Mouse (Mus musculus) liver, postnatal 0 days (tissue): Measurements from ENCODE around the gene Hspb9. TPM values are rescaled to one million over a fixed set of nuclear protein-coding genes. Genes with fewer than 3 reads are reported as not detected.

Experiments used
- ATAC-seq: fragments of 200-750 bp; cut with Nextera tagmentation; 2 replicates; pipeline ENCODE4 v1.8.0; 2017; ENCODE audit warnings: mild to moderate bottlenecking, moderate library complexity
- DNase-seq: peaks from one replicate; pipeline ENCODE4 v3.0.0-alpha.2; 2016
- H3K27ac ChIP-seq: fragments of 300-500 bp; sonication (generic); 2 replicates; pipeline ENCODE4 v1.5.1; 2014; ENCODE audit warnings: antibody characterized with exemption, moderate library complexity, mild to moderate bottlenecking, low read depth
- H3K27me3 ChIP-seq: fragments of 300-500 bp; sonication (generic); 2 replicates; pipeline ENCODE4 v1.6.1; 2014; ENCODE audit warnings: low read length, control low read depth, mixed read lengths; ENCODE audit not compliant: insufficient read depth
- H3K36me3 ChIP-seq: fragments of 300-500 bp; sonication (generic); replicated peaks from 2 replicates; pipeline ENCODE4 v1.6.1; 2014; ENCODE audit warnings: mild to moderate bottlenecking, control low read depth, low read length, moderate library complexity, mixed read lengths; ENCODE audit not compliant: insufficient read depth
- H3K4me1 ChIP-seq: fragments of 300-500 bp; sonication (generic); 2 replicates; pipeline ENCODE4 v1.6.1; 2014; ENCODE audit warnings: antibody characterized with exemption, mild to moderate bottlenecking, control low read depth; ENCODE audit not compliant: insufficient read depth
- H3K4me2 ChIP-seq: fragments of 300-500 bp; sonication (generic); 2 replicates; pipeline ENCODE4 v1.6.1; 2014; ENCODE audit warnings: low read depth, mild to moderate bottlenecking, low read length, moderate library complexity, mixed read lengths
- H3K4me3 ChIP-seq: fragments of 300-500 bp; sonication (generic); 2 replicates; pipeline ENCODE4 v1.5.1; 2014; ENCODE audit warnings: low read depth, low read length
- H3K9ac ChIP-seq: fragments of 300-500 bp; sonication (generic); replicated peaks from 2 replicates; pipeline ENCODE4 v1.6.1; 2014; ENCODE audit warnings: mild to moderate bottlenecking, moderate library complexity
- H3K9me3 ChIP-seq: fragments of 300-500 bp; sonication (generic); 2 replicates; pipeline ENCODE4 v1.6.1; 2016; ENCODE audit warnings: mild to moderate bottlenecking, control low read depth, low read length, mixed read lengths
- CTCF ChIP-seq: sonication (generic); IDR thresholded peaks from 2 replicates; pipeline ENCODE4 v1.5.1; 2016; ENCODE audit warnings: antibody characterized with exemption, low read depth
- EP300 ChIP-seq: IDR thresholded peaks from 2 replicates; pipeline ENCODE4 v1.6.1; 2016; ENCODE audit warnings: antibody characterized with exemption, low read depth, mild to moderate bottlenecking
- WGBS: fragments of 180-500 bp; shearing (Covaris S2); extraction: QIAGEN DNeasy Blood & Tissue Kit; methylation state at CpG from one replicate; pipeline ENCODE4 v1.1.7; 2014; ENCODE audit not compliant: insufficient replicate concordance; 5-methylcytosine and 5-hydroxymethylcytosine counted together
- polyA plus RNA-seq: library from polyadenylated mRNA; unstranded; fragments of >200 nt; fragmentation: Nextera tagmentation; extraction: Ambion mirVana; gene quantifications from 2 replicates; pipeline ENCODE4 v1.2.1, GENCODE M21; 2015

The Hspb9 gene
- polyA plus RNA-seq, 1 experiment from 2014 or later: 0.35 TPM

- no peaks in the 10 kb centered on the region for H3K36me3 ChIP-seq
- peaks cover 12% of the 10 kb centered on the region for H3K4me1 ChIP-seq
- H3K9me3 ChIP-seq: no peaks in the 10 kb centered on the region
- no peak overlapping the region for H3K4me2 ChIP-seq
- WGBS: 52% methylated on average over 4 of the region's 4 CpGs
- peaks cover 10% of the 10 kb centered on the region; the same call in 1 of the 2 replicates for H3K27me3 ChIP-seq
- ATAC-seq (no peak), DNase-seq (no peak)
- H3K4me3 ChIP-seq: no peak overlapping the region
- H3K9ac ChIP-seq: no peak overlapping the region
- H3K27ac ChIP-seq: no peak overlapping the region
- TF ChIP-seq EP300: no peak
- no peak for TF ChIP-seq CTCF
These were observed 35.0 kb downstream of the Hspb9 start for GRCm38 (mm10) chr11:100748620-100749019.

GRCm38 (mm10) chr11:100749469-100749868, 35.8 kb downstream of the Hspb9 start:
- Histone ChIP-seq H3K4me2 (no peak overlapping the region), H3K27me3 (peaks cover 10% of the 10 kb centered on the region; the same call in 1 of the 2 replicates), H3K4me1 (peaks cover 12% of the 10 kb centered on the region), H3K36me3 (no peaks in the 10 kb centered on the region), H3K27ac (no peak overlapping the region), H3K9me3 (no peaks in the 10 kb centered on the region), H3K9ac (no peak overlapping the region), H3K4me3 (no peak overlapping the region)
- 50% methylated on average over 25 of the region's 25 CpGs for WGBS
- no peak for ATAC-seq
- TF ChIP-seq EP300: no peak
- no peak for TF ChIP-seq CTCF
- no peak for DNase-seq

- DNase-seq (no peak), ATAC-seq (no peak)
- Histone ChIP-seq H3K27ac (no peak overlapping the region), H3K9me3 (no peaks in the 10 kb centered on the region), H3K36me3 (no peaks in the 10 kb centered on the region), H3K4me2 (no peak overlapping the region), H3K4me3 (no peak overlapping the region), H3K9ac (no peak overlapping the region), H3K27me3 (peaks cover 10% of the 10 kb centered on the region; the same call in 1 of the 2 replicates), H3K4me1 (peaks cover 12% of the 10 kb centered on the region)
- TF ChIP-seq CTCF (no peak), EP300 (no peak)
- 81% methylated on average over 16 of the region's 16 CpGs for WGBS
These were observed 36.5 kb downstream of the Hspb9 start for GRCm38 (mm10) chr11:100750127-100750526.

GRCm38 (mm10) chr11:100752294-100752693, 38.6 kb downstream of the Hspb9 start:
- H3K9me3 ChIP-seq: no peaks in the 10 kb centered on the region
- no peak for DNase-seq

GRCm38 (mm10) chr11:100754021-100754692, 40.5 kb downstream of the Hspb9 start:
- no peak overlapping the region for H3K9ac ChIP-seq
- DNase-seq: no peak
- peaks cover 25% of the 10 kb centered on the region for H3K27me3 ChIP-seq
- WGBS: 82% methylated on average over 12 of the region's 12 CpGs
- H3K4me2 ChIP-seq: no peak overlapping the region
- H3K27ac ChIP-seq: no peak overlapping the region
- ATAC-seq: no peak
- H3K4me1 ChIP-seq: peaks cover 4% of the 10 kb centered on the region
- H3K9me3 ChIP-seq: no peaks in the 10 kb centered on the region
- TF ChIP-seq CTCF (no peak), EP300 (no peak)
- no peak overlapping the region for H3K4me3 ChIP-seq
- H3K36me3 ChIP-seq: no peaks in the 10 kb centered on the region

More at GRCm38 (mm10) chr11:100752294-100752693, 38.6 kb downstream of the Hspb9 start:
- TF ChIP-seq CTCF: no peak
- no peak for TF ChIP-seq EP300
- ATAC-seq: no peak
- H3K4me1 ChIP-seq: peaks cover 4% of the 10 kb centered on the region; the same call in 1 of the 2 replicates
- H3K27ac ChIP-seq: no peak overlapping the region
- peaks cover 13% of the 10 kb centered on the region for H3K27me3 ChIP-seq
- no peak overlapping the region for H3K9ac ChIP-seq
- 47% methylated on average over 10 of the region's 10 CpGs for WGBS
- no peak overlapping the region for H3K4me3 ChIP-seq
- no peaks in the 10 kb centered on the region for H3K36me3 ChIP-seq
- no peak overlapping the region for H3K4me2 ChIP-seq

- DNase-seq (no peak), ATAC-seq (no peak)
- Histone ChIP-seq H3K36me3 (no peaks in the 10 kb centered on the region), H3K4me3 (no peak overlapping the region), H3K27me3 (peaks cover 25% of the 10 kb centered on the region), H3K4me2 (no peak overlapping the region), H3K4me1 (peaks cover 9% of the 10 kb centered on the region), H3K9ac (no peak overlapping the region), H3K27ac (no peak overlapping the region), H3K9me3 (no peaks in the 10 kb centered on the region)
- WGBS: 80% methylated on average over 3 of the region's 3 CpGs
- TF ChIP-seq CTCF (no peak), EP300 (no peak)
These were observed 41.0 kb downstream of the Hspb9 start for GRCm38 (mm10) chr11:100754693-100755057.
